Mouse (Mus musculus) MEL-GATA-1-ER (cell line): Measurements from ENCODE around the gene Mia3.
"Not testable (repeated sequence)": the region's sequence is repeated elsewhere in the genome, so short reads cannot be mapped to it uniquely, and the experiment has no call there.

Experiments
- DNase-seq: peaks from one replicate; pipeline ENCODE4 v3.0.0-alpha.2; 2012; ENCODE audit warnings: low read depth; ENCODE audit errors: extremely low read depth

The Mia3 gene

DNA sequence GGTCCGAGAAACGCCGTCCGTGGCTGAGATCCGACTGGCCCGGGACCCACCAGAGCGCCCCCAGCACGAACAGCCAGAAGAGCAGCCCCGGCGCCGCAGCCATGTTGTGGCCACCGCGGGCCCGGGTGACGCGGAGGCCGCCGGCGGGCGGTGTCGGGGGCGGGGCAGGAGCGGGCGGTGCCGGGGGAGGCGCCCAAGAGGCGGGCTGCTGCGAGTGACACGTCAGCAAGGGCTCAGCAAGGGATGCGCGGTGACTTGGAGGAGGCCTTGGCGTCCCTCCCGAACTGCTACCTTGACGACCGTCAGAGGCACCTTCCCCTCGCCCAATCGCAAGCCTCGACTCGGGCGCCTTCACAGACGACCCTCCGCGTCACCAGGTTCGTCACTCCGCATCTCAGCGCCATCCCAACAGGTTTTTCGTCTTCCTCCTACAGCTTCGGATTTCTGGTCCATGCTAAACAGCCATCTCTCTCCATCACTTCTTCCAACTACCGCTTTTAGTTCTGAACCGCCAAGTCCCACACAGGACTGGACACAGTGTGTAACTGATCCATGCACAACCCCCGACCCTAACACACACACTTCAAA lies at the start of gene Mia3:
Mia3 (minus strand) TSS at position 127 of the 588 bp plus-strand sequence.
- peak; percentile 87 for DNase-seq

- no peak for DNase-seq
Measured at GRCm38 (mm10) chr1:183417873-183418272, 48.5 kb upstream of the Mia3 start, which contains the start of gene Hhipl2. Hhipl2 (plus strand) TSS chr1:183418215.

DNA sequence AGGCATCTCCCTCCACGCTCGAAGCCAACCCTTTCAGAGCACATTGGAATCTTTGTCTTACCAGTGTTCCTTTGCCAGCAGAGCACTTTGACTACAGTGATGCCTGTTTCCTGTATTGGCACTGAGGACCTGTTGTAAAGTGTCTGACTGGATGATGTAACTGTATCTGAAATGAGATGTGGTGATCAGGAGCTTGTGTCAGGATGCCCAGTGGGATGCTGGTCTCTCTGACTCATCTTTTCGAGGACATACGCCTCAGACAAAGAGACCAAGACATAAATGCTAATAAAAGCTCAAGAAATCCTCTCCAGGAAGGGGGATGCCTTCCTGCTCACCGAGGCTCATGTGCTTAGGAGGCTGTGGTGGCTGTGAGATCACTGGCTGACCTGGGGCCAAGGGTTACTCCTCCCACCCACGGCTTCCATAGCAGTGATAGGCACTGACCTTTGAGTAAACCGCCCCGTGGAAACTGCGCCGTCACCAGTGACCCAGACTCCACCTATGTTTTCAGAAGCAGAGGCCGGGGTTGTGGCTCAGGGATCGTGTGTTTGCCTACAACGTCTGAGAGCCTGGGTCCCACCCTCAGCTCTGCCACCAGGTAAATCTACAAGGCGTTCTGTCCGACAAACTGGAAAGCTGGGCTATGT lies 44.9 kb upstream of the Mia3 start:
- no peak for DNase-seq

GRCm38 (mm10) chr1:183403396-183403795 lies 34.0 kb upstream of the Mia3 start:
- no peak for DNase-seq

DNA sequence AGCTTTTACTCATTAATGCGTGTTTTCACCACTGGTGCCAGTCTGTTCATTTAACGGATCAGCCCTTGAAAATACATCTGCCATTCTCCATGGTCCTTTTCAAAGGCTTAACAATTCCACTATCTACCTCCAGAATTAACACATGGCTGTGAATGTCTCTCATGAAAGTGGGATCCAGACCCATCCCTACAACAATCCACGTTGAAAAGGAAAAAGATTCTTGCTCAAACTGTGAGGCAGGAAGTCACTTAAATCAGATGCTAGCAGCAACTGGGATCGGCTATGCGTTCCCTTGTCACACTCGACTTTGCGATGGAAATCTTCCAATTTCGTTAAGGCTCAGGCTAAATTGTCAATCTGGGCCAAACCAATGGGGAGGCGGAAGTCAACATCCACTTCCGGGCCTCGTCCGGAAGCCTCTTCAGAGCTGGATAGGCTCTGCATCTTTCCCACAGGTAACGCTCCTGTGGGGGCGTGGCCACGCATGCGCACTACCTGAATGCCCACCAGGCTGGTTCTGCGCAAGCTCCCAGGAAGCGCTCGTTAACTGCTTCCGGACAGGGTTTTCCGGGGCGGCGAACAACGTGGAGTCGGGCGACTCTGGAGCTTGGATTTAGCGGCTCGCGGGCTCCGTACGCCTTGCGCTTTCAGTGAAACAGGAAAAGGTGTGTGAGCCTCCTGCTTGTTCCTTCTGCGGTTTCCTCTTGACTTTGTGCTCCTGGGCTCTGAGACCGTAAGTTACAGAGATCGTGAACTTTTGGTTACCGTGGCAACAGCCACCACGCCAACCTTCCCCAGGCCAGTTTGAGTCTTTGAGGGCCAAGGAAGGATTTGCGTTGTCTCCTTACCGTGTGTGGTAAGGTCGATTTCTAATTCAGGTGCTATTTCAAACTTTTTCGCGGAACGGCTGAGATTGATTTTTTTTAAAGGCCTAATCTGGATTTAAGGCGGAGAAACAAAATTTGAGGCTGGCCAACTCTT lies 19.4 kb upstream of the Mia3 start, which contains the start of gene Taf1a:
Taf1a (plus strand) TSS at position 556 of the 981 bp plus-strand sequence.
- peak; percentile 91 for DNase-seq

GRCm38 (mm10) chr1:183387421-183387820 lies 18.1 kb upstream of the Mia3 start:
- DNase-seq = not testable (repeated sequence)

DNA sequence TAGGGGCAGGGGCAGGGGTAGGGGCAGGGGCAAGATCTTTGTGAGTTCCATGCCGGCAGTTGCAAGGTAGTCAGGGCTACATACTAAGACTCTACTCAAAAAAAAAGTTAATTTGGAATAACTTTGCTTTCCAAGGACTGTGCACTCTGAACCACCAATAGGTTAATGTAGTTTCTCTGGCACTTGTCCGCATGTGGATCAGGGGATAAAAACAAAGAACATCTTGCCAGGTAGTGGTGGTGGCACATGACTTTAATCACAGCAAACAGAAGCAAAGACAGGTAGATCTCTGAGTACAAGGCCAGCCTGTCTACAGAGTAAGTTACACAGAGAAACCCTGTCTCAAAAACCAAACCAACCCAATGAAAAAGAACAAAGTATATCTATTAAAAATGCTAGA lies 13.3 kb upstream of the Mia3 start:
- no peak for DNase-seq

- no peak for DNase-seq
Measured at GRCm38 (mm10) chr1:183381816-183382215, 12.5 kb upstream of the Mia3 start.

GRCm38 (mm10) chr1:183379376-183379775 lies 10.0 kb upstream of the Mia3 start:
- not testable (repeated sequence) for DNase-seq

DNA sequence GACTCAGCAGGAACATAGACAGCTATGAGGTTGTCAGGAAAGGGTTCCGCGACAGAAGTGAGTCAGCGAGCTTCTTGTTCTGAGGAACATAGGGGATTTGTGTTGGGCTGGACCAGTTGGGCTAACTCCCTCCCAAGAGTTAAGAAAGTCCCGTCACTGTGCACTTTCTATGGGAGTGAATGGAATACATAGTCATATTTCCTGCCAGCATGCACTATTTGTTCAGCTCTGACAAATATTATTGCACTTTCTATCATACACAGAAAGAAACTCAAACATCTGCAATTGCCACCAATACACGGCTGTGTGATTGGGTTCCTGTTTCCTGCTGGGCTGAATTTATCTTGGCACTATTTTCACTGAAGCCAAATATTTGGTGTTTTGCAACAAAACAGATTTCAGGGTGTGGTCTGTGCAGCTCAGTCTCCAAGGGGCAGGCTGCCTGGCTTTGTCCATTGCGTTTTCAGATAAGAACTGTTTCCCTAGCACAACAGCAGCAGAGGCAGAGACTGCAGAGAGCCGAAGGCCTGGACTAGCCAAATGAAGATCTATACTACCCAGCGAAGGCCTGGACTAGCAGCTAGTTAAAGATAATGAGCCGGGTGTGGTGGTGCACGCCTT lies 9.1 kb upstream of the Mia3 start:
- DNase-seq = no peak

GRCm38 (mm10) chr1:183377045-183377444 lies 7.7 kb upstream of the Mia3 start:
- no peak for DNase-seq

GRCm38 (mm10) chr1:183374728-183375127 lies 5.4 kb upstream of the Mia3 start:
- no peak for DNase-seq

- no peak for DNase-seq
Measured at GRCm38 (mm10) chr1:183368601-183369400, 552 bp downstream of the Mia3 start.

- no peak for DNase-seq
Measured at GRCm38 (mm10) chr1:183366361-183366760, 3.0 kb downstream of the Mia3 start.

DNA sequence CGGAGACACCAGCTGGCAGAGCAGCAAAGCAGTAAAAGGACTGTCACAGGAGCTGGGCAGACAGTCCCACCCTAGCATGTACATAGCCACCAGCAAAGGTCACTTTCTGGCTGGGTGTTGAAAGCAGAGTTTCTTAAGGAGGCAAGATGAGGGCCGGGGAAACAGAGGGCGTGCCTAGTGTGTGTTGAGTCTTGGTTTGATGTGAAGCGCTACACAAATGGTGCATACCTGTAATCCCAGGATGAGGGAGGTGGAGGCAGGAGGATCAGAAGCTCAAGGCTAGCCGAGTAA lies 5.8 kb downstream of the Mia3 start:
- no peak for DNase-seq

DNA sequence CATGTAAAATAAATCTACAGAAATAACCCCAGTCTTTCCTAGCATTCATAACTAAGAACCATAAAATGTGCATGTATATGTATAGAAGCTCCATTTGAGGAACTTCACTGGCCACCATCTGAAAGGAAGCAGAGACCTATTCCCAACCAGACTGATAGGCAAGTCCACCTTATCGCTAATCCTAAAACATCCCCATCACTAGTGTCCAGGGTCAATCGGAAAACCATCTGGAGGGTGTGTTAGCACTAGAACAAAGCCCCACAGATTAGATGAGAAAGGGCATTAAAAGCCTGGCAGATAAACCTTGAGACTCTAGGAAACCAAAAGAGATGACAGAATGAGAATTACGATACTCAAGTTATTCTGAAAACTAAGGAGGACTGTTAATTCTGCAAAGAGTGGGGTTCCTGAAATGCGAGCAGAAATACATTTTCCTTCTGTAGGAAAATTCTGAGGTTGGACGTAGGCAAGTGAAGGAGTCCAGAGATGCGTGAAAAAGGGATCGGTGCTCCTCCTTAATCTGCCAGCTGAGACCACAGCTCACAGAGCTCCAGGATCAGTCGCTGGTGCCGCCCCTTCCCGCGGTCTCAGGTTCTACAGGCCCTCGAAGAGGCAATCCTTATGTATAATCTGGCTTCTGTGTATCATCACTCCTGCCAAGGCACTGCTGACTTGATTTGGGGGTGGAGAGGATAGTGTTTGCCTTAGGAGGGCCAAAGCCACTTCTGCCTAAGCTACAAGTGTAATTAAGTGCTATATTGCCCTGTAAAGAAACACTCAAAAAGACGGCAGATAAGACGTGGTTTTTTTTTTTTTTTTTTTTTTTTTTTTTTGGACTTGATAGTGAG lies 6.4 kb downstream of the Mia3 start:
- no peak for DNase-seq

GRCm38 (mm10) chr1:183362301-183362700 lies 7.1 kb downstream of the Mia3 start:
- peak; percentile 91 for DNase-seq

DNA sequence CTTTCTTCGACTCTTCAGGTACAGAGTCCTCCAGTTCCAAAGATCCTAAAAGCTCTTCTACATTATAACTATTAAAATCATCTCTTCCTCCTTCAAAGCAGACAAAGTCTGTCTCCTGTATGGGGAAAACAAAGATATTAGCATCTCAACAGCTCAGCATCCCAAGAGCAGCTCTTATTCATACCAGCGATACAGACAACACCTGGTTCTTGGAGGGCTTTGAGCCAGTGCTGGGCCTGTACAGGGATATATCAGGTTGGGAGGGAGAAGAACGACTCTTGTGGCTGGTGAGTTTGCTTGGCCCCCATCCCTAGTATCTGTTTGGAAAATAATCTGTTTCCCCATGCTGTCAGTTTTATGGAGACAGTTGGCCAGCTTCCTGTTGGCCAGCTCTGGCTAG lies 10.5 kb downstream of the Mia3 start:
- no peak for DNase-seq

DNA sequence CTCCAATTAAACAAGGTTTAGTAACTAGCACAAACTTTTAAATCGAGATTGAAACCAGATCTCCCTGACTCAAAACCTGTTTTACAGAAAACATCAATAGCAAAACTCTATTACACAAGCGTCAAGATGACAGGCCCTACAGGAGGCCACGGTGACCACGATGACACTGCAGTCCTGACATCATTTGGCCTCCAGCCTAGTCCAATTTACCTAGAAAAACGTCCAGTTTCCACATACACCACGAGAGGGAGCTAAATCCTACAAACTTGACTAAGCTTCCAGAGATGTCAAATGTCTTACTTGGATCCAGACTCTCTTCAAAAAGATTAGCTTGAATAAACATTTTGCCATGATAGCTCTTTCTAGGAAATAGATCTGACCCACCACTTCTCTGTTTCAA lies 19.5 kb downstream of the Mia3 start:
- peak; percentile 77 for DNase-seq

DNA sequence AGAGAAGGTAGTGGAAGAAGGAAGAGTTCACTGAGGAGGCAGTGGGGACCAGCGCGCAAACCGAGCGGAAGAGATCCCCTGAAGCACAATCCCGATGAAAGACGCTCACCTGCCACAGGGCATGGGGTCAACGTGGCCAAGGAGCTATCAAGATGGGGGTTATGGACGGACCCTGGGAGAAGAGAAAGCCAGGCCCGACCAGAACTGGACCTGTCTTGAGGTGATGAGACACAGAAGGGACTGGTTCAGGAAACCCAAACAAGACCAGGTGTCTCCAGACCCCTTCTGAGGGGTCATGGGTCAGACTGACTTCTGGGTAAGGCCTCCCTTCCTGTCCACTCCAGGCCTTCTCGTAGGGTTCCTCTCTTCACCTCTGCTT lies 23.5 kb downstream of the Mia3 start:
- no peak for DNase-seq
